Mouse (Mus musculus) heart, embryonic 13.5 days (tissue): ENCODE data around the gene Hoxc10. TPM values are rescaled to one million over a fixed set of nuclear protein-coding genes. Genes with fewer than 3 reads are reported as not detected.

Source experiments
- ATAC-seq: fragments of 200-750 bp; cut with Nextera tagmentation; 2 replicates; pipeline ENCODE4 v1.8.0; 2017; ENCODE audit warnings: moderate TSS enrichment; ENCODE audit not compliant: insufficient number of reproducible peaks, low FRiP score, low TSS enrichment; ENCODE audit errors: extremely low read depth
- H3K27ac ChIP-seq: fragments of 300-500 bp; sonication (generic); replicated peaks from 2 replicates; pipeline ENCODE4 v1.5.1; 2015; ENCODE audit warnings: moderate library complexity, mild to moderate bottlenecking, inconsistent platforms
- H3K27me3 ChIP-seq: fragments of 300-500 bp; sonication (generic); replicated peaks from 2 replicates; pipeline ENCODE4 v1.6.1; 2015; ENCODE audit warnings: mild to moderate bottlenecking, inconsistent platforms
- H3K36me3 ChIP-seq: fragments of 300-500 bp; sonication (generic); 2 replicates; pipeline ENCODE4 v1.6.1; 2015; ENCODE audit warnings: mild to moderate bottlenecking, inconsistent platforms
- H3K4me1 ChIP-seq: fragments of 300-500 bp; sonication (generic); 2 replicates; pipeline ENCODE4 v1.6.1; 2015; ENCODE audit warnings: inconsistent platforms
- H3K4me2 ChIP-seq: fragments of 300-500 bp; sonication (generic); 2 replicates; pipeline ENCODE4 v1.6.1; 2015; ENCODE audit warnings: inconsistent platforms, mild to moderate bottlenecking, moderate library complexity
- H3K4me3 ChIP-seq: fragments of 300-500 bp; sonication (generic); 2 replicates; pipeline ENCODE4 v1.5.1; 2015; ENCODE audit warnings: moderate library complexity, mild to moderate bottlenecking, inconsistent platforms
- H3K9ac ChIP-seq: fragments of 300-500 bp; sonication (generic); 2 replicates; pipeline ENCODE4 v1.6.1; 2015; ENCODE audit warnings: inconsistent platforms, mild to moderate bottlenecking, moderate library complexity
- H3K9me3 ChIP-seq: fragments of 300-500 bp; sonication (generic); 2 replicates; pipeline ENCODE4 v1.6.1; 2016; ENCODE audit warnings: inconsistent platforms
- WGBS: fragments of 180-500 bp; shearing (Covaris S2); methylation state at CpG from one replicate; pipeline ENCODE4 v1.1.7; 2015; ENCODE audit warnings: mixed read lengths; 5-methylcytosine and 5-hydroxymethylcytosine counted together
- polyA plus RNA-seq: library from polyadenylated mRNA; unstranded; fragments of >200 nt; fragmentation: Nextera tagmentation; extraction: Ambion mirVana; gene quantifications from 2 replicates; pipeline ENCODE4 v1.2.1, GENCODE M21; 2015

Hoxc10 gene
- polyA plus RNA-seq, 1 experiment from 2014 or later = not detected

DNA sequence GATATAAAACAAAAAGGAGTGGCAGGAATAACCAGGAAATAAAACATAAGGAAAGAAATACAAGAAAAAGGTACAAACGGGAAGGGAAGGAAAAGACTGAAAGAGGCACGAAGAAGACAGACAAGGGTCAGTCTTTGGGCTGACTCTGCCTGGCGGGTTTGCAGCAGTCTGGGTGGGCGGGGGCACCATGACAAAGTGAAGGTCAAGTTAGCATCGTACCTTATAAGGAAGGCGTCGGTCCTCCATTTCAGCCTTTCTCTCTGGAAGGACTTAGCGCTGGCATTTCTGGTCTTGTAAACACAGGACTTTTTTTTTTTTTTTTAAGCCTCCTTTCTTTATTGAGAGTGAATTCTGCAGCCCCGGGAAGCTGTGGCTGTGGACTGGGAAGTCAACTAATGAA, 19.3 kb upstream of the Hoxc10 start:
- Histone ChIP-seq H3K9me3 (no peaks in the 10 kb centered on the region), H3K9ac (no peak overlapping the region), H3K4me1 (peaks cover 6% of the 10 kb centered on the region; the same call in 1 of the 2 replicates), H3K4me3 (no peak overlapping the region), H3K27me3 (peaks cover 100% of the 10 kb centered on the region), H3K36me3 (no peaks in the 10 kb centered on the region), H3K27ac (no peak overlapping the region), H3K4me2 (no peak overlapping the region)
- no peak for ATAC-seq
- 2% methylated on average over 9 of the region's 9 CpGs for WGBS

DNA sequence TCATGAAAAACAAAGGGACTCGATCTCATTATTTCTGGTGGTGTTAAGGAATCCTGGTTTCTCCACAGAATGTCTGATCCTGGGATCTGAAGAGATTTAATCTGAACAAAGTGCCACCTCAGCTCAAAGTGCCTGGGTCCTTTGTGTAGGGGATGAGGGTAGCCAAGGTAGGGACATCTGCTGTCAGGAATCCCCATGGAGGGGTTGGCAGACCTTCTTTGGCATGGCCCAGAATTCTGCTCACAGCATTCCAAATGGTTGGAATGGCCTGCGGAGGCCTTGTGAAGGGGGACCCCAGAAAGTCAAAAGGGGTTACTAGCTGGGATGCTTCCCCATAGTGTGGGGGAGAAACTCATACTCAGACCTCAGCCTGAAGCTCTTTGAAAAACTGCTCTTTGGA, 17.8 kb upstream of the Hoxc10 start:
- Histone ChIP-seq H3K4me3 (no peak overlapping the region), H3K36me3 (no peaks in the 10 kb centered on the region), H3K4me2 (no peak overlapping the region), H3K9me3 (no peaks in the 10 kb centered on the region), H3K4me1 (no peaks in the 10 kb centered on the region), H3K27me3 (peaks cover 100% of the 10 kb centered on the region), H3K9ac (no peak overlapping the region), H3K27ac (no peak overlapping the region)
- no peak for ATAC-seq
- WGBS = 22% methylated on average over 2 of the region's 2 CpGs

DNA sequence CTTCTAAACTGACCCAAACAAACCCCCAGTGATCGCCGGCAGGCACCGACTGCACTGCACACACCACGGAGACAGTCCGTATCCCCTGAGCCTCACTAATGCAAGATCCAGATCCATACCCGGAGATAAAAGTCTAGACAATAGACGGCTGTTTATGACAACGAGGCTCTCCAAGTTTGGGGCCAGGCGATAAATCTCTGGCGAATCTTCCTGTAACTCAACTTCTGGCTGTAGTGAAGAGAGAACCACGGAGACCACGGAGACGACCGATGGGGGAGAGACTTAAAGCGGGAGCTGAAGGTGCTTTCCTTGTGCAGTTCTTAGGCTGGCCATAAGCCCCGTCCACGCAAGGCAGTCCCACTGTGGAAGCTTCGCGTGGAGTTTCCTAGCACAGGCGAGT, 16.9 kb upstream of the Hoxc10 start:
- H3K27ac ChIP-seq = no peak overlapping the region
- H3K9me3 ChIP-seq = no peaks in the 10 kb centered on the region
- WGBS = 2% methylated on average over 20 of the region's 20 CpGs
- no peak overlapping the region for H3K9ac ChIP-seq
- H3K36me3 ChIP-seq = no peaks in the 10 kb centered on the region
- H3K27me3 ChIP-seq = peaks cover 100% of the 10 kb centered on the region
- H3K4me3 ChIP-seq = no peak overlapping the region
- no peak overlapping the region for H3K4me2 ChIP-seq
- no peaks in the 10 kb centered on the region for H3K4me1 ChIP-seq
- no peak for ATAC-seq

- H3K4me3 ChIP-seq = no peak overlapping the region
- H3K9ac ChIP-seq = no peak overlapping the region
- 10% methylated on average over 2 of the region's 2 CpGs for WGBS
- no peaks in the 10 kb centered on the region; the same call in 1 of the 2 replicates for H3K4me1 ChIP-seq
- H3K4me2 ChIP-seq = no peak overlapping the region
- H3K36me3 ChIP-seq = no peaks in the 10 kb centered on the region
- no peak overlapping the region for H3K27ac ChIP-seq
- no peak for ATAC-seq
- H3K9me3 ChIP-seq = no peaks in the 10 kb centered on the region
- H3K27me3 ChIP-seq = peaks cover 100% of the 10 kb centered on the region
These were observed 15.7 kb upstream of the Hoxc10 start for GRCm38 (mm10) chr15:102950877-102951276.

GRCm38 (mm10) chr15:102953561-102953960, 13.0 kb upstream of the Hoxc10 start:
- H3K27me3 ChIP-seq = peaks cover 100% of the 10 kb centered on the region
- no peak for ATAC-seq
- no peaks in the 10 kb centered on the region for H3K9me3 ChIP-seq
- WGBS = 4% methylated on average over 6 of the region's 6 CpGs
- no peak overlapping the region for H3K9ac ChIP-seq
- no peak overlapping the region for H3K4me3 ChIP-seq
- no peaks in the 10 kb centered on the region for H3K36me3 ChIP-seq
- peaks cover 5% of the 10 kb centered on the region; the same call in 1 of the 2 replicates for H3K4me1 ChIP-seq
- no peak overlapping the region for H3K27ac ChIP-seq
- H3K4me2 ChIP-seq = no peak overlapping the region

- Histone ChIP-seq H3K9ac (no peak within 1 kb of the TSS), H3K4me1 (peaks cover 5% of the 10 kb centered on the region; the same call in 1 of the 2 replicates), H3K4me3 (no peak within 1 kb of the TSS), H3K4me2 (no peak within 1 kb of the TSS), H3K36me3 (no peaks in the 10 kb centered on the region), H3K27ac (no peak within 1 kb of the TSS), H3K27me3 (peaks cover 100% of the 10 kb centered on the region), H3K9me3 (no peaks in the 10 kb centered on the region)
- under 1% methylated on average over 57 of the region's 57 CpGs for WGBS
- ATAC-seq = no peak
These were observed 12.2 kb upstream of the Hoxc10 start, which contains the start of gene Hoxc11 for GRCm38 (mm10) chr15:102954192-102955006. Gene Hoxc11 (plus strand): TSS chr15:102954427.

DNA sequence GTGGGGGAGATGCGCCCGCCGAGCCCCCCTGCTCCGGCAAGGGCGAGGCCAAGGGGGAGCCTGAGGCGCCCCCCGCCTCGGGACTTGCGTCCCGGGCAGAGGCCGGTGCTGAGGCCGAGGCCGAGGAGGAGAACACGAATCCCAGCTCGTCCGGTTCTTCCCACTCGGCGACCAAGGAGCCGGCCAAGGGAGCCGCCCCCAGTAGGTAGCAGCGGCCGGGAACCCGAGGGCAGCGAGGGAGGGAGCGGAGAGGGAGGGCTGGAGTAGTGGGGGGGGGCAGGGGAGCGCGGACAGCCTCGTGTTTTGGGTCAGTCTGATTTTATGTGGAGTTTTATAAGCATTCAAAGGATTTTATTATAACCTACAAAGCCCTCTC, 11.6 kb upstream of the Hoxc10 start:
- WGBS = 0% methylated on average over 28 of the region's 28 CpGs
- H3K36me3 ChIP-seq = no peaks in the 10 kb centered on the region

GRCm38 (mm10) chr15:102955833-102956640, 10.6 kb upstream of the Hoxc10 start:
- no peak overlapping the region for H3K9ac ChIP-seq
- peaks cover 5% of the 10 kb centered on the region; the same call in 1 of the 2 replicates for H3K4me1 ChIP-seq
- H3K27ac ChIP-seq = no peak overlapping the region
- H3K9me3 ChIP-seq = no peaks in the 10 kb centered on the region
- no peak for ATAC-seq
- peaks cover 100% of the 10 kb centered on the region for H3K27me3 ChIP-seq
- no peak overlapping the region for H3K4me2 ChIP-seq
- no peaks in the 10 kb centered on the region for H3K36me3 ChIP-seq
- under 1% methylated on average over 40 of the region's 40 CpGs for WGBS
- H3K4me3 ChIP-seq = peak overlapping the region; percentile 9; the same call in 1 of the 2 replicates

More for the DNA sequence above, 11.6 kb upstream of the Hoxc10 start:
- Histone ChIP-seq H3K4me1 (peaks cover 5% of the 10 kb centered on the region; the same call in 1 of the 2 replicates), H3K9me3 (no peaks in the 10 kb centered on the region), H3K9ac (no peak overlapping the region), H3K4me3 (no peak overlapping the region), H3K27ac (no peak overlapping the region), H3K4me2 (no peak overlapping the region), H3K27me3 (peaks cover 100% of the 10 kb centered on the region)
- ATAC-seq = no peak

- ATAC-seq = no peak
- 2% methylated on average over 12 of the region's 12 CpGs for WGBS
- no peak overlapping the region for H3K9ac ChIP-seq
- peaks cover 100% of the 10 kb centered on the region for H3K27me3 ChIP-seq
- H3K4me3 ChIP-seq = no peak overlapping the region
- peaks cover 5% of the 10 kb centered on the region; the same call in 1 of the 2 replicates for H3K4me1 ChIP-seq
- no peak overlapping the region for H3K27ac ChIP-seq
- H3K9me3 ChIP-seq = no peaks in the 10 kb centered on the region
- no peak overlapping the region for H3K4me2 ChIP-seq
- H3K36me3 ChIP-seq = no peaks in the 10 kb centered on the region
These were observed 9.7 kb upstream of the Hoxc10 start for GRCm38 (mm10) chr15:102956906-102957305.

DNA sequence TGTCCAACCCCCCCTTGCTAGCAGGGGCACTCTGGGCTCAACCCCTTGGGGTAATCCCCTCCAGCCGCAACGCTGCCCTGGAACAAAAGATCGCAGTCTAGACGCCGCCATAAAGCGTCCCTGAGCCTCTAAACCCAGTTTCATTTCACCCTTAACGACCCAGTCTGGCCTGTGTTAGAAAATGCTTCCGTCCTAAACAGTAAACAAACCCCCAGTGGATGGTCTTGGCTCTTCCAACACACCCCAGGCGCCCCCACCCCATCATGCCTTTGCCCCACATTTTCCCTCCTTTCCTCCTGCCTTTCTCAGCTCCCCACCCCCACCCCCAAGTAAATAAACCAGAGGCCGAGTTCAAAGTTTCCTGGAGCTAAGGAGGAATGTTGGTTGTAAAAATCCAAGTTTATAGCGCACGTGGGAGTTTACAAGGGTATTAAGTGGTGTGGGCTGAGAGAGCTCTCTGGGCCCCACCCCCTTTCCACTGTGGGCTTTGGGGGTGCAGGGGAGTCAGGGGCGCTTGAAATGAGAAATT, 6.9 kb upstream of the Hoxc10 start:
- H3K4me2 ChIP-seq = no peak overlapping the region

GRCm38 (mm10) chr15:102961728-102962127, 4.9 kb upstream of the Hoxc10 start:
- Histone ChIP-seq H3K9me3 (no peaks in the 10 kb centered on the region), H3K4me1 (peaks cover 4% of the 10 kb centered on the region; the same call in 1 of the 2 replicates), H3K36me3 (no peaks in the 10 kb centered on the region), H3K27me3 (peaks cover 99% of the 10 kb centered on the region), H3K4me2 (no peak overlapping the region), H3K9ac (no peak overlapping the region), H3K4me3 (no peak overlapping the region), H3K27ac (no peak overlapping the region)
- WGBS = 2% methylated on average over 6 of the region's 6 CpGs
- no peak for ATAC-seq

More for the DNA sequence above, 6.9 kb upstream of the Hoxc10 start:
- Histone ChIP-seq H3K27me3 (peaks cover 99% of the 10 kb centered on the region), H3K9ac (no peak overlapping the region), H3K4me1 (peaks cover 5% of the 10 kb centered on the region; the same call in 1 of the 2 replicates), H3K9me3 (no peaks in the 10 kb centered on the region), H3K4me3 (no peak overlapping the region), H3K36me3 (no peaks in the 10 kb centered on the region), H3K27ac (no peak overlapping the region)
- no peak for ATAC-seq
- under 1% methylated on average over 13 of the region's 13 CpGs for WGBS
